Mouse (Mus musculus) adrenal gland, postnatal 14 days (tissue): Measurements from ENCODE around the gene Gm49510. TPM values are rescaled to one million over a fixed set of nuclear protein-coding genes. Genes with fewer than 3 reads are reported as not detected.
"Not testable (repeated sequence)": the region's sequence is repeated elsewhere in the genome, so short reads cannot be mapped to it uniquely, and the experiment has no call there.

Source experiments
- DNase-seq: peaks from one replicate; pipeline ENCODE4 v3.0.0; 2021; ENCODE audit warnings: mixed read lengths
- total RNA-seq: library from RNA; stranded (reverse); gene quantifications from 2 replicates; pipeline ENCODE4 v1.2.3, GENCODE M21; 2021

The Gm49510 gene
- total RNA-seq, 1 experiment from 2014 or later = not detected

- not testable (repeated sequence) for DNase-seq
Measured at GRCm38 (mm10) chr15:78878792-78879516, 20.5 kb upstream of the Gm49510 start.

- no peak for DNase-seq
Measured at GRCm38 (mm10) chr15:78880432-78880831, 19.0 kb upstream of the Gm49510 start.

GRCm38 (mm10) chr15:78881828-78882227 lies 17.6 kb upstream of the Gm49510 start:
- DNase-seq = no peak

GRCm38 (mm10) chr15:78889401-78889853 lies 10.0 kb upstream of the Gm49510 start:
- DNase-seq = no peak

- DNase-seq = no peak
Measured at GRCm38 (mm10) chr15:78892440-78892839, 7.0 kb upstream of the Gm49510 start.

GRCm38 (mm10) chr15:78894726-78895125 lies 4.7 kb upstream of the Gm49510 start:
- DNase-seq = no peak

GRCm38 (mm10) chr15:78895741-78896140 lies 3.7 kb upstream of the Gm49510 start:
- DNase-seq = no peak

- DNase-seq = no peak
Measured at GRCm38 (mm10) chr15:78896149-78896548, 3.3 kb upstream of the Gm49510 start.

GRCm38 (mm10) chr15:78897488-78897887 lies 2.0 kb upstream of the Gm49510 start:
- DNase-seq = no peak

- no peak for DNase-seq
Measured at GRCm38 (mm10) chr15:78898507-78899001, 913 bp upstream of the Gm49510 start.

GRCm38 (mm10) chr15:78899740-78900584 lies 495 bp downstream of the Gm49510 start, which contains the start of gene Sh3bp1:
TSS of gene Sh3bp1 (plus strand) at chr15:78899768.
- DNase-seq = peak; percentile 81

GRCm38 (mm10) chr15:78900585-78901421 lies 1.3 kb downstream of the Gm49510 start:
- no peak for DNase-seq

- no peak for DNase-seq
Measured at GRCm38 (mm10) chr15:78901422-78901789, 1.9 kb downstream of the Gm49510 start.

- DNase-seq = peak; percentile 90
Measured at GRCm38 (mm10) chr15:78903243-78903642, 3.8 kb downstream of the Gm49510 start.

GRCm38 (mm10) chr15:78908399-78908798 lies 8.9 kb downstream of the Gm49510 start:
- no peak for DNase-seq

GRCm38 (mm10) chr15:78908982-78909381 lies 9.5 kb downstream of the Gm49510 start:
- DNase-seq = no peak

- peak; percentile 61 for DNase-seq
Measured at GRCm38 (mm10) chr15:78912040-78912439, 12.6 kb downstream of the Gm49510 start.

- DNase-seq = peak; percentile 97
Measured at GRCm38 (mm10) chr15:78913632-78914090, 14.2 kb downstream of the Gm49510 start, which contains the start of gene Pdxp. TSS of gene Pdxp (plus strand) at chr15:78913919.

- no peak for DNase-seq
Measured at GRCm38 (mm10) chr15:78914091-78914822, 14.8 kb downstream of the Gm49510 start.

- DNase-seq = no peak
Measured at GRCm38 (mm10) chr15:78914823-78915659, 15.6 kb downstream of the Gm49510 start.
